Mouse (Mus musculus): Measurements from ENCODE around the gene Prmt8.

Gene Prmt8

DNA sequence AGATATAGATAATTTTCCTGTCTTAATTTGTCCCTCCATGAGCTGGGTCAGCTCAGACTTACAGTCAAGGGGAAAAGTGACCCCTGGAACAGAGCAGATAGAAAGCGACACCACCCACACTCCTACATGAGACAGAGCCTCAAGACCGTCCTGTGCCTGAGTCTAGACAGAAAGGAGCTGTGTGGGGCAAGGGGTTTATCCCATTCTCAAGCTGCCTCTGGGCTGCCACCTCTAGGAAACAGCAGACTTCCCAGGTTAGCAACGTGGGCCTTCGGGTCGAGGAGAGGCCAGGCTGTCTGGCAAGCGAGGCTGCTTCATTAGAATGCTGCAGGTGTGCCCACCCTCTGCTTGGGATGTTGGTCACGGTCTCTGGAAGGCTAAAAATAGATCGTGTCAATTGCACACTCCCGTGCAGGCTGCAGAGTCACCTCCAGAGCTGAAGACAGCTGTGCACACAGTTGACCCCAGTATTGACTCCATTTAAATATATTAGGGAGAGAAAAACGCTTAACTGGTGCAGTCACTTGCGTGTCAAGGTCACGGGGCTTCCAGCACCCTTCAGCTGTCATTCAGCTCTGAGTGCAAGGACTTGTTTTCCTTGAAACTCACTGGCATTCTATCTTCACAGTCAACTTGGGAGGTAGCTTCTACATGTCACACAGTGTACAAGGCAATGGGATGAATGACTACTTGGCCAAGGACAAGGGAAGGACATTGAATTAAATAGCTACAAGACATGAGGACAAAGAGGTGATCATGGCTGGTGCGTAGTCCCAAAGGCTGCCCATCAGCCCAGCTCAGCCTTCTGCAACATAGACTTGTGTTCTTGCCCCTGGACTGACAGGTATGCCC lies 33.9 kb downstream of the Prmt8 start:
- DNase-seq = no peak

DNA sequence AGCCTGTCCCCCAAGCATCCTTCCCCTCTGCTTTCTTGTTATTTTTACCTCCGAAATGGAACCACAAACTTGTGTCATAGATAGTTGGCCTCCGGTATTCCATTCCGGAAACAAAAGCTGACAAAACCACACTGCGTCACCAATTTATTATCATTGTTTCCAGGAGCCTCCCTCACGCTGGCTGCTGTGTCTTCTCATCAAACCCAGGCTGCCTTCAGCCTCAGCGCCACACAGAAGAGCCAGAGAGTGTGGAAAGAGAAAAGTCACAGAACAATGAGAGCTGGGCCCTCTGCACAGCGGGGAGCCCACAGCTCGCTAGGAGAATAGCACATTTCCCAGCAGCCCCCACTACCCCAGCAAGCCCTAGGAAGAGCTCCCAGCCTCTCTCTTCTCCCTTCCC lies 46.1 kb downstream of the Prmt8 start:
- DNase-seq = no peak

- no peak for DNase-seq
Observed at GRCm38 (mm10) chr6:127719875-127720274, 49.4 kb downstream of the Prmt8 start.

DNA sequence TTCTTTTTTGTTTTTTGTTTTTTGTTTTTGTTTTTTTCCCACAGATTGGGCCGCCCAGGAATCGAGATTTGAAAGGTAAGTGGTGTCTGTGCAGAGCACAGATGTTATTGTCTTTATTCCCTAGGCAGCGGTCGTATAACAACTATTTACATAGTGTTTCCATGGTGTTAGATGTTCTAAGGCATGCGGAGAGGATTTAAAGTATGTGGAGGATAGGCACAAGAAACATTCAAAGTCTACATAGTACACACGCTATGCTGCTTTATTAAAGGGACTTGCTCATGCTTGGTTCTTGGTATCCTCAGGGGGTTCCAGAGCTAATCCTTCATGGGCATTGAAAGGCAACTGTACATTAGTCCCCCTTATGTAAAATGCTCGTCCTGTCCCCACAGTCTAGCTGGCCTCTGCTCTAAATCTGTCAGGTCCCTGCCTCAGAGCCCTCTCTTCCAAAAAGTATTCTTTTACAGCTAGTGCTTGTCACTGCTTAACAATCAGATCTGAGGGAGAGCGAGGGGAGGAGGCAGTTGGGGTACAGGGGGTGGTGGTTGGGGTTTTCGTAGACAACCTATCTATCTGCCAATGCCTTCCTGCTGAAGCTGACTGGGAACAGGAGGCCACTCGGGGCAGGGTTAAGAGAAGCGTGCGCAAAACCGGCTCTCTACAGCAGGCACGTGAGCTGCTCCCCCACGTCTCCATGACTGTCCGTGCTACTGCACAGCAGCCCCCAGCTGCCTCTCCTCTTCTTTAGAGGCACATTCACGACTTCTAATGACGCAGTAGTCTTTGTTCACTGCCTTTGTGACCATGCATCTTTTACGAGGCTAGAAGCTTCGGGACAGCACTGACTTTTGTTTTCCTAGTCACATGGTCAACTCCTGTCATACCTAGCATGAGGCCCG lies 51.8 kb downstream of the Prmt8 start:
- no peak for DNase-seq

DNA sequence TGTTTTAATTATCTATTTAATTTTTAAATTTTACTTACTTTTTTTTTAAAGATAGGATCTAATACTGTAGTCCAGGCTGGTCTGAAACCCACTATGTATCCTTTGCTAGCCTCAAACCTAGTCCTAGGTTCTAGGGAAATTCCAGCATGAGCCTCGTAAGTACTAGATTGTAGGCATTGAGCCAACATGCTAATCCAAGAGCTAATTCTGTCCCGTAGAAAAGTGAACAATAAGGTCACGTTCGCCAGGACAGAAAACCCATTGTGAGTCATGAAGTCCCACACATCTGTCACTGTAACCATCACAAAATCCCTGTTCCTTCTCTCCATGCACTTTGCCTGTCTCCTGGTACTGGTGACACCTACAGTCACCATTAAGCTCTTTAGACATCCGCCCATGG lies 53.8 kb downstream of the Prmt8 start:
- no peak for DNase-seq

DNA sequence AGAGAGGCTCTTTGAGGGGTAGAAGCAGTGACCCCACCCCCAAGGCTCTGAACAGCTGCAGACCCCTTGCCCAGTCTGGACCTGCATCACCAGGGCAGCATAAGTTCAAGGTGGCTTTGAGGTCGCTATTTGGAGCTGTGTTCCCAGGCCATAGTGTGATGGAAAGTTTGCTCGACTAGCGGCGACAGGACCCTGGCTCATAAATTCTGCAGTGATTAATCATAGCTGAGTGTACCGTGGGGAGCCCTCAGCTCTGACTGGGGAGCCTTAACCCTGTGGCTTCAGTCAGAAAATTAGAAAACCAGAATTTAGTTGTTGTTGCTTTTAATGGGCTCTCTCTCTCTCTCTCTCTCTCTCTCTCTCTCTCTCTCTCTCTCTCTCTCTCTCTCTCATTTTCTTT lies 54.4 kb downstream of the Prmt8 start:
- no peak for DNase-seq

DNA sequence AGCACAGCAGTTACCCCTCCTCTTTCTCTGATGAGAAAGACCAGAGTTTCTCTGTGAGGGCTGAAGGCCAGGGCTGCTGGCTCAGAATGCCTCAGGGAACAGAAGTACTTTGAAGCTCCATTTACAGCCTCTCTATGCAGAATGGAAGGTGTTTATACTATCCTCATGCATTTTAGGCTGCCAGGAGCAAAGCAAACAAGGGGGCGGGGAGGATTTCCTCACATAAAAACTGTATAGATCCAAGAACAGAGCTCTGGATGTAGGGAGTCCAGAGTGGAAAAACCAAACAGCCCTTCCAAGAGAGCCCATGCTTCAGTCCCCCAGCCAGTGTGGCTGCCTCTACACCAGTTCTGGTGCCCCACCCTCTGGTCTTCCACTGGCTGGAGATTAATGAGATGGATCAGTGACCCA lies 61.0 kb downstream of the Prmt8 start:
- DNase-seq = no peak

- no peak for DNase-seq
Observed at GRCm38 (mm10) chr6:127701036-127701783, 68.1 kb downstream of the Prmt8 start.

- no peak for DNase-seq
Observed at GRCm38 (mm10) chr6:127693681-127694080, 75.6 kb downstream of the Prmt8 start.

- DNase-seq = no peak
Observed at GRCm38 (mm10) chr6:127692298-127692697, 77.0 kb downstream of the Prmt8 start.

- DNase-seq = no peak
Observed at GRCm38 (mm10) chr6:127687181-127687860, 82.0 kb downstream of the Prmt8 start.

DNA sequence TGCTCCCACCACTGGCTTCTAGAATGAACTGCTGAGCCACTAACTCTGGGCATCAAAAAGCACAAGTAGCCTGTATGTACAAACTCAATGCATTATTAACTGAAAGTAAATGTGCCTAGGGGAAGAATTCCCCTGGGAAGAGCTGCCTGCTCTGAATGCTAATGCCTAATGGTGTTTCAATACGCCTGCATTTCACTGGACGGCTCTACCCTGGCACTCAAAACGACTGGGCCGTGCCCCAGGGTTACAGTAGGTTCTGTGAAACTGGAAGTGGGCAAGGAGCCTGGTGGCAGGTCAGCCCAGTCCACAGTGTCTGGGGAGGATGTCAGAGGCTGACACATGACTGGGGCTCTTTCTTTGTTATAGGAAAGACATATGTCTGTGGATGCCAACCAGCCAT lies 84.3 kb downstream of the Prmt8 start:
- no peak for DNase-seq

DNA sequence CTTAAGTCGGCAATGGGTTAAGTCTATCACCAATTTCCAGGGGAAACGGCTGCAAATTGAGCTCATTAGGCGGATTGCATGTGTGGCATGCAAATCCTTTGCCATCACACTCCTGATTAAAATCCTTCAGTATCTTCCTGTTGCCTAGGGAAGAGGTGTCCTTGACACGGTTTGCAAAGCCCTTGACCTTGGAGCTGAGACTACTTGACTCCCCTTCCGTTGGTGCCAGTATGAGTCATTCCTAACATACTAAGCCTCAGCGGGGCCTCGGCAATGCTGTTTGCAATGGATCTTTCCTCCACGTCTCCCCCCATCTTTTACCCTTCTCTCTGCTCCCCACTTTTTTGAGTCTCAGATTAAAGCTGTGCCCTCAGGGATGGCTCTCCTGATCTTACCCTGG lies 85.7 kb downstream of the Prmt8 start:
- no peak for DNase-seq

- DNase-seq = no peak
Observed at GRCm38 (mm10) chr6:127680784-127681183, 88.5 kb downstream of the Prmt8 start.

DNA sequence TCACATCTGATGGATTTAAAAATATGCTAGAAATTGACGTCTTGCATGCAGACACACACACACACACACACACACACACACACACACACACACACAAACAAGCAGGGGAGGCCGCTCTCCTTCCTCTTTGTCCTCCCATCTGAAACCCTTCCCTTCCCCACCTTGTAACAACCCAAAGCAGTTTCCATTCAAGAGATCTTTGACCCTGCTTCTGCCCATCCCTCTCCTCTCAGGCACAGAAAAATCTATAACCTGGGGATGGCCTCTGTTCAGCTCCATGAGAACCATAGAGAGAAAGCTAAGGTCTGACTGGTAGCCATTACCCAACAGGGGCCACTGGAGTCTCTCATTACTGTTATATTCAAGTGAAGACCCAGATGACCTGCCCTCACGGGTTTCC lies 90.3 kb downstream of the Prmt8 start:
- DNase-seq = no peak

GRCm38 (mm10) chr6:127678320-127678719 lies 91.0 kb downstream of the Prmt8 start:
- no peak for DNase-seq

GRCm38 (mm10) chr6:127676866-127677265 lies 92.4 kb downstream of the Prmt8 start:
- DNase-seq = no peak

DNA sequence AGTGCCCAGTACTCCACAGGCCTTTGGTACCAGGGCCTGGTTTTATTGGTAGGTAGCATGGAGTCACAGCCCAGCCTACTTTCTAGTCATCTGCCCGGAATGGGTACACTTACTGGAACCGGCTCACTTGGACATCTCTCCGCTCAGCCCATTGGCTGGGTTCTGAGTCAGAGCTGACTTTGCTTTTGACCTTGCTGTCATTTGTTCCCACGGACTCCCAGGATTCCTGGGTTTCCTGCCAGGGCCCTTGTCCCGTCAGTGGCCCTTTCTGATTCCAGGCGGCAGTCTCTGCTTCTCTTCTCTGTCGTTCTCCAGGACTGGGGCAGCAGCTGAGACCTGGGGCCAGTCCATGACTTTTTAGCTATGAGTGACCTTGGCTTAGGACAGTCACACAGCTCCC lies 97.2 kb downstream of the Prmt8 start:
- no peak for DNase-seq

DNA sequence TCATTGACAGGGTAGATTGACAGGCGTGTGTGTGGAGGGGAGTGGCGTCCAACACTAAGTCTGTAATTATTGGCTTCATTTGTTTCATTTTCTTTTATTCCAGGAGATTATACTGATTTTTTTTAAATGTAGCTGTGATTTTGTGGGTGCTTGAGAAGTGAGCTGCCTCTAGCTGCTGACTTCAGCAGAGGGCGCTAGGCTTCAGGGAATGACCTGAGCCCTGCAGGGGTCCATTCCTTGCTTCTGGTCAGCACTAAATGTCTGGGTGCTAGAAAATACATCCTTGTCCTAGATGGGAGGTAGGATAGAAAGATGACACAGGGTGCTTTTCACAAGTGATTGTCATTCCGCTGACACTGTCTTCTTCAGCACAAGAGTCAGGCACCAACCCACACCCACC lies 99.2 kb downstream of the Prmt8 start:
- no peak for DNase-seq

GRCm38 (mm10) chr6:127669313-127669712 lies 100.0 kb downstream of the Prmt8 start:
- DNase-seq = no peak

DNA sequence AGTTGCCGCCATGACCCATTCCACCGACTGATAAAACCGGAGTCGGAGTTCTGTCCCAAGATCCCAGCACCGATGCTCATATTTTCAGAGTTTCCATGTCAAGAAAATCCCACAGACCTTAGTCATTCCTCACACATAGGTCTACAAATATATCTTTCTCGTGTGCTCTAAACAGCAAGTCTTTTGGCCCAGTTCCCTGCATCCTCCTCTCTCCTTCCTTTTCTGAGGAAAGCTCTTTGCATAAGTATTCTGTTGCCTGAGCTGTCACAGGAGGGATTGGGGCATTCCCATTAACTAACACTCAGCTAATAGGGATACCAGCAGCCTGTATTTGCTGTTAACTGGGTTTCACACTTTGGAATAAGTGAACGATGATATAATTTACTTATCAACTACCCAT lies 106.0 kb downstream of the Prmt8 start:
- no peak for DNase-seq

- no peak for DNase-seq
Observed at GRCm38 (mm10) chr6:127661717-127662292, 107.5 kb downstream of the Prmt8 start.

Measured in kidney, adult 18-20 months (tissue).